Mouse (Mus musculus): ENCODE data around the gene Ccnl1. TPM values are rescaled to one million over a fixed set of nuclear protein-coding genes. Genes with fewer than 3 reads are reported as not detected.

Gene Ccnl1
- polyA plus RNA-seq, 1 experiment from 2014 or later: 64.9 TPM

DNA sequence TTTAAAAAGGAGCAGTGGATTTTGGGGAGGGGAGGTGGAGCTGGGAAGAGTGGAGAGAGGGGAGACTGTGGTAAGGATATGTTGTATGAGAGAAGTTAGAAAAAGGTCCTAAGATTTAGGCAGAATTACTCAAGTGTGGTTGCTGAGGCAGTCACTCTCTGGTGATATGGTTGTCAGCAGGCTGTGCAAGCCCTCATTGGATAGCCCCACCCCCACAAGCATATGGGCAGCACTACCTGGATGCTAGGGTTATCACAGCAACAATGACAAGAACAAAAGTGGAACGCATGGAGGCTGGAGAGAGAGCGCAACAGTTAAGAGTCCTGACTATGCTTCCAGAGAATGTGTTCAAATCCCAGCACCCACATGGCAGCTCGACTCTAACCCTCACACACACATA is 13.3 kb downstream of the Ccnl1 start:
- no peak overlapping the region for H3K4me3 ChIP-seq (ENCODE audit: inconsistent target)
- peaks cover 39% of the 10 kb centered on the region for H3K36me3 ChIP-seq (ENCODE audit: inconsistent target)
- H3K27ac ChIP-seq: no peak overlapping the region
- WGBS (ENCODE audit: missing documents): 97% methylated on average over 3 of the region's 3 CpGs
- peaks cover 39% of the 10 kb centered on the region for H3K79me2 ChIP-seq (ENCODE audit: inconsistent target)

DNA sequence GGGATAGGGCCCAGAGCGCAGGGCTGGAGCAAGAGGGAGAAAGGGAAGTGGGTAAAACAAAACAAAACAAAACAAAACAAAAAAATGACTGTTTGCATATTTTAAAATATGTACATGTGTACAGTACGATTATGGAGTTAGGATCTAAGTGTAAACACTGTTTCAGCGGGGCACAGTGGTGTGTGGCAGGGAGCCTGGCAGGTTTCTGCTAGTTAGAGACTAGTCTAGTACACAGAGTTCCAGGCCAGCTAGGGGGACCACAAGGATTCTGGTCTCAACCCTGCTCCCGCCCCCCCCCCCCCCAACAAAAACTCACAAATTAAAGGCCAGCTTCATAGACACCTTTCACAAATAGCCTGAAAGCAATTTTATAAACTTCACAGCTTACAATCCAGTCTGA is 14.6 kb downstream of the Ccnl1 start:
- no peak overlapping the region for H3K4me3 ChIP-seq (ENCODE audit: inconsistent target)
- H3K79me2 ChIP-seq (ENCODE audit: inconsistent target): peaks cover 26% of the 10 kb centered on the region

DNA sequence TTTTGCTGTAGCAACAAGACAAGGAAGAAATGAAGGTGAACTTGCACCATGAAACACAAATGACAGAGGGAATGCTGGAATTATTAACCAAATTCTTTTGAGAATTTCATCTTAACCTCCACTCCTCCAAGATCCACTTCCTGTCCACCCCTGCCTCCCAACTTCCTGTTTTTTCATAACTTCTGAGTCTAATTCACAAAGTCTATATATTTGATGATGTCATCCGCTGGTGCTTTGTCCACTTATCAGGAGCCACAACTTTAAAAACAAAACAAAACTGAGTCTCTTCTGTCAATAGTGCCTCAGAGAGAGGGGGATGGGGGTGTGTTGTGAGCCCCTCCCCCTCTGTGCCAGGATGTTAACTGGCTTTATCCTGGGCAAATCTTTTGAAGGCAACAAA is 17.0 kb downstream of the Ccnl1 start:
- H3K4me3 ChIP-seq (ENCODE audit: inconsistent target): no peak overlapping the region
- 29% methylated on average over 1 of the region's 1 CpGs for WGBS (ENCODE audit: missing documents)
- peaks cover 2% of the 10 kb centered on the region; the same call in 1 of the 2 replicates for H3K79me2 ChIP-seq (ENCODE audit: inconsistent target)
- H3K36me3 ChIP-seq (ENCODE audit: inconsistent target): peaks cover 17% of the 10 kb centered on the region
- no peak overlapping the region for H3K27ac ChIP-seq

More for the DNA sequence above, 14.6 kb downstream of the Ccnl1 start:
- no peak overlapping the region for H3K27ac ChIP-seq
- WGBS (ENCODE audit: missing documents): 94% methylated on average over 3 of the region's 4 CpGs
- H3K36me3 ChIP-seq (ENCODE audit: inconsistent target): peaks cover 39% of the 10 kb centered on the region

DNA sequence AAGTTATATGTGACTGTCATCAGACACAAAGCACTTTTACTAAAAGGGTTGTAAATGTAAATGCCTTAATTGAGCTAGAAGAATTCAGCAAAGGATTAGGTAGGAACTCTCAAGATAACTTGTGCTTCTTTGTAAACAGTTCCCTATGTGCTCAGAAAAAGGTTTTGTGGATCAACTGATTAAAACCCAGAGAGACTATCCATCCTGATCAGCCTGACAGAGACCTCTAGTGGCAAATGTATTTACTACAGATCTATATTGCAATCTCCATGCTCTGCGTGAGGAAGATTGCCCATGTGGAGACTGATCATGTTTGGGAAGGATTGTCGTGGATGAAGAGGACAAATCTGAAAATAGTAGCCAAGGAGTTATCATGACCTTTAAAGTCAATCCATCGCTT is 19.8 kb downstream of the Ccnl1 start:
- 40% methylated on average over 3 of the region's 3 CpGs for WGBS (ENCODE audit: missing documents)
- Histone ChIP-seq H3K27ac (no peak overlapping the region), H3K36me3 (ENCODE audit: inconsistent target) (no peaks in the 10 kb centered on the region), H3K4me3 (ENCODE audit: inconsistent target) (no peak overlapping the region), H3K79me2 (ENCODE audit: inconsistent target) (no peaks in the 10 kb centered on the region)

DNA sequence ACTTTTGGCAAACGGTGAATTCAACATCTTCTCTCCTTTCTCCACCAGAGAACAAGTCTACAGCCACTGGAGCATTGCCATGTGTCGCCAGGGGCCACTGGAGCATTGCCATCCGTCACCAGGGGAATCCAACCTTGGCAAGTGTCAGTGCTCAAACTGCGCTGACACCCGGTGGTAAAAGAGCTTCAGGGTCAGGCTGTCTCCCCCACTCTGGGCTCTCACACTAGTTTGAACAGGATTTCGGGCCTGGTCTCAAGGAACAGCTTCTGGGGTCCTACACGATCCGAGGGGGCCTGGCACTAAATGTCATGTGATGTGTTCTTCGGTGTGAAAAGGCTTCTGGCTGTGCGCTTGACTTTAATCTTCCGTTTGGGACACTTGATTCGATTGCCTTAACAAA is 21.7 kb downstream of the Ccnl1 start:
- H3K27ac ChIP-seq: no peak overlapping the region
- WGBS (ENCODE audit: missing documents): 85% methylated on average over 12 of the region's 12 CpGs
- H3K4me3 ChIP-seq (ENCODE audit: inconsistent target): no peak overlapping the region
- H3K79me2 ChIP-seq (ENCODE audit: inconsistent target): no peaks in the 10 kb centered on the region
- H3K36me3 ChIP-seq (ENCODE audit: inconsistent target): no peaks in the 10 kb centered on the region

DNA sequence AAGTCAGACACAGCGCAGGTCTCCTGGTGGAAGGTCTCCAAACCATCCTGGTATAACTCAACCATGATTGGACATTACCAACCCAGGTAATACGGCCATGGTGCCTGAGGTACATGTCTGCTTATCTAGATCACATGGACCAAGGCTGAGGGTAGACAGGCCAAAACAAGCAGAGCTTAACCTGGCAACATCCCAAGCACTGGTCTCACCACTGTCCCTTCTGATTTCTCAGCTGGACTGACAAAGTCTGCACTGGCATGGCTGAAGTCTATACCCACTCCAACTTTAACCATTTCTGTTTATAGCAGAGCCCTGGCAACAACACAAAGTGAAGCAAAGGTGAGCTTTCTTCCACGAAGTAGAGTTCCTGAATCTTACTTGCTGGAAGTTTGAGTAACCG is 22.9 kb downstream of the Ccnl1 start:
- WGBS (ENCODE audit: missing documents): 90% methylated on average over 2 of the region's 4 CpGs
- Histone ChIP-seq H3K79me2 (ENCODE audit: inconsistent target) (no peaks in the 10 kb centered on the region), H3K27ac (no peak overlapping the region), H3K36me3 (ENCODE audit: inconsistent target) (no peaks in the 10 kb centered on the region), H3K4me3 (ENCODE audit: inconsistent target) (no peak overlapping the region)

DNA sequence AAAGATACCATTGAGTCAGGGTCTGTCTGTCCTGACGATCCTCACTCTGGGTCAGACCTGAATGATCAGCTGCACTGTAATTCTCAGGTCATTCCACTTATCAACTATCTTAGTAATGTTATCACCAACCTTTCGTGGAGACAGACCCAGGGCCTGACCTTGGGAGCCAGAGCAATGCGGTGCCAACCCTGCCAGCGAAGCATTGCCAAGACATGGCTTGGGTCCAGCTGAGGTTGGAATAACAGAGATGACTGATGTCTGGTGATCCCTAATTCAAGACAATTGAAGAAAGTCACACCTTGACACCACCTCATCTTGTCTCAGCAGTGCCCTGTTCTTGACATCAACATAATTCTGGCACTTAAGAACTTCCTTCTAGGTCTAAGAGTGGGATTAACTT is 24.3 kb downstream of the Ccnl1 start:
- Histone ChIP-seq H3K79me2 (ENCODE audit: inconsistent target) (no peaks in the 10 kb centered on the region), H3K36me3 (ENCODE audit: inconsistent target) (no peaks in the 10 kb centered on the region), H3K4me3 (ENCODE audit: inconsistent target) (no peak overlapping the region), H3K27ac (no peak overlapping the region)
- 91% methylated on average over 4 of the region's 4 CpGs for WGBS (ENCODE audit: missing documents)

DNA sequence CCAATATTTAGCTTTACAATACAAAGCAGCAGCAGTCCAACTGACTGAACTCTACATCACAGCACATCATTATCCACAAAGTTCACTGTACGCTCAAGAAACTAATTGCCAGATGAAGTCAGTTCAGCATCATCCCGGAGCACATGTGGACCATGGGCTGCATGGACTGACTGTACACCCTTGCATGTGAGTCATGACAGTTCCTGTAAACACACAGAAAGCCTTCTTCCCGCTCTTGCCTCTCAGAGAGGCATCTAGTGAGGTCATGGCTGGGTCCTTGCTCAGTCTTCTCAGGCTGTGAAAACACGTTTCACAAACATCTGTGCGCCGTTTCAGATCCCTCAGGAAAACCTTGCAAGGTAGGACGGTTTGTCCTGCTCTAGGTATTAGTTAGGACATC is 26.5 kb downstream of the Ccnl1 start:
- Histone ChIP-seq H3K79me2 (ENCODE audit: inconsistent target) (peaks cover 7% of the 10 kb centered on the region; the same call in 1 of the 2 replicates), H3K4me3 (ENCODE audit: inconsistent target) (no peak overlapping the region)
- 92% methylated on average over 7 of the region's 7 CpGs for WGBS (ENCODE audit: missing documents)

DNA sequence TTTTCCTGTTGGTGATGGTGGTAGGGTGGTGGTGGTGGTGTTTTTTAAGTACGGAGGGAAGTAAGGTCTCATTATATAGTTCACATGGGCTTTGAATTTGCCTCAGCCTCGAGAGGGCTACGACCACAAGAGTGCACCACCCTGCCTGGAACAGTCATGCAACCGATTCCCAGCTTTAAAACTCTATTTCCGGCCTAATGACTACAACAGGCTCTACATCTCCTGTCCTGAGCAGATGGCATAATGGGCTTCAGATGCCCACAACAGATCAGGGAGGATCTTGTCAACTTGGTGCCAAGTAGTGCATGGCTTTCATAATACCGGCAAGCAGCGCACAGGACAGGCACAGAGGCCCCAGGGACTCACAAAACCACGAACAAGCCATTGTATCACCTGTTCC is 27.4 kb downstream of the Ccnl1 start:
- Histone ChIP-seq H3K27ac (no peak overlapping the region), H3K36me3 (ENCODE audit: inconsistent target) (no peaks in the 10 kb centered on the region), H3K4me3 (ENCODE audit: inconsistent target) (no peak overlapping the region), H3K79me2 (ENCODE audit: inconsistent target) (peaks cover 10% of the 10 kb centered on the region; the same call in 1 of the 2 replicates)
- WGBS (ENCODE audit: missing documents): 38% methylated on average over 7 of the region's 8 CpGs

More for the DNA sequence above, 26.5 kb downstream of the Ccnl1 start:
- H3K36me3 ChIP-seq (ENCODE audit: inconsistent target): no peaks in the 10 kb centered on the region
- H3K27ac ChIP-seq: no peak overlapping the region

DNA sequence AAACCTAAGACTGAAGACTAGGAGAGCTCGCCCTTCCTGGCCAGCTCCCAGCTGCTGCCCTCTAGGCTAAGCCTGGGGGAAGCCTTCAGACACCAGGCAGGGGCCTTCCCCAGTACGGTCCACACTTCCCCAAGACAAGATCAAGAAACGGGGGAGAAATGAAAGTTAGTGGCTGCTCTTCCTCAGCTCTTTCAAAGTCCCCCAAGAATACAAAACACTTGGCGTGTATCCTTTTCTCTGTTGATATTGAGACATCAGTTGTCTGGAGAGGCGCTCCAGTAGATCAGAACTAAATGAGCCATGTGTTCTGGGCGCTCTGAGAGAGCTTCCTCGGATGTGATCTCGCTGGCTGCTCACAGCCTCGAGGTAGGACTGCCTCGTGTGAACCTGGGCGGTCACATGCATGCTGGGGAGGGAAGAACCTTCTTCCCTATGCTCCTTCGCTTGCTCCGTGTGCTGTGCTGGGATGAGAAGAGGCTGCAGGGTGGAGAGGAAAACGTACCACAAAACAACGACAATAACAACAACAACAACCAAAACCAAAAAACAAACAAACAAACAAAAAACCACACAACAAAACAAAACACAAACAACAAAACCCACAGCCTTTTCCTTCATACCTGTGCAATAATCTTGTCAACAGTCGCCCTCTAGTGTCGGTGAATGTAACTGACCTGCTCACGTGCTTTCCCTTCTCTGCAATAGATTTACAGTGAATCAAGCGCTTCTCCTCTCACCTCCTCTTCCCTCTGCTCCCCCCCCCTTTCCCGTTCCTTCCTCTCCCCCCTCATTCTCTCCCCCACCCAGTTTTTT is 28.0 kb downstream of the Ccnl1 start:
- 27% methylated on average over 20 of the region's 20 CpGs for WGBS (ENCODE audit: missing documents)
- H3K27ac ChIP-seq: peak overlapping the region; percentile 85
- H3K79me2 ChIP-seq (ENCODE audit: inconsistent target): peaks cover 10% of the 10 kb centered on the region; the same call in 1 of the 2 replicates
- no peaks in the 10 kb centered on the region for H3K36me3 ChIP-seq (ENCODE audit: inconsistent target)
- no peak overlapping the region for H3K4me3 ChIP-seq (ENCODE audit: inconsistent target)

DNA sequence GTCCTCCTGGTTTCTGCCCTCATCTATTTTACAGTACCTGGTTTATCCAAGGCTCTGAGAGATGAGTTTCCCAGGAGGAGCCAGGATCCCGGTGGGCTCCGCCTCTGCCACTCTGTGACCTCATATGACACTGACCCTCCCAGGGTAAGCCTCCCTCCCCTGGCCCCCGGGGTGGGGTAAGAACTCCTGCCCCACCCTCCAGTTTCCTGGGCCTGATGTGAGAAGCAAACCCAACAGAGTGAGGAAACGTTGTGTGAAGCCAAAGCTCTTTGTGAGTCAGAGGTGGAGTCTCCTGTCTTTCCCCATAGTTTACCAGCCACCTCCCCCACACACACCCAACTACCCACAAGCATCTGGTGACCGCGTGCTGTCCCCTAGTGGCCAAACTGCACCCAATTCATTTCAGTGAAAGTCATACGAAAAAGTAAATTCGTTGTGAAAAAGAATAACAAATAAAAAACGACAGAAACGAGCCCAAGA is 28.7 kb downstream of the Ccnl1 start:
- H3K79me2 ChIP-seq (ENCODE audit: inconsistent target): peaks cover 10% of the 10 kb centered on the region; the same call in 1 of the 2 replicates
- WGBS (ENCODE audit: missing documents): 11% methylated on average over 10 of the region's 10 CpGs
- H3K36me3 ChIP-seq (ENCODE audit: inconsistent target): no peaks in the 10 kb centered on the region
- H3K4me3 ChIP-seq (ENCODE audit: inconsistent target): no peak overlapping the region
- H3K27ac ChIP-seq: peak overlapping the region; percentile 85

DNA sequence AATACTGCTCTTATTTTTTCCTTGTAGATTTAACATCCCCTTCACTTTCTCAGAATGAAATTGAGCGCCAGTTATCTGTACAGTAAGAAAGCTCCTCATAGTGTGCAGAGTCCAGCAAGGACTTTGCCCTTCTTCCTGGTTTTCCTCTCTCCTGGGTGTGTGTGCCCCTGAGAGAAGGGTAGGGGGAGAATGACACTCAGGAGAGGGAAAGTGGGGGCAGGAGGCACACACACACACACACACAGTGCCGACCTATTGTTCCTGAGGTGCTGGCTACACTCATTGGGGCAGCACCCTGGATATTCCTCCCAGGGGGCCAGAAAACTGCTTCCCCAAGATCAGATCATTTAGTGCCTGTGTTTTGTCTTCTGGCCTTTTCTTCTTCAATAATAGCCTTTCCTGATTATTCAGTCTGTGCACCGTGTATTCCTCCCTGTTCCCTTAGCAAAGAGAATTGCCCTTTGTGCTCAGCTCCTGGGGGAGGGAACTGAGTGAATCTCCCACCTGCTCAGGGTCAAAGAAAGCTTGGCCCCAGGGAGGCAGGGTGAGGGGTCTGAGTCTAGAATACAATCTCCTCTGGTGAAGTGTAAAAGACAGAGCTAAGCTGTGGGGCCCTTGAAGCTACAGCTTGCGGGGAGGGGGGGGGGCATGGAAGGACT is 29.3 kb downstream of the Ccnl1 start:
- 83% methylated on average over 4 of the region's 4 CpGs for WGBS (ENCODE audit: missing documents)
- Histone ChIP-seq H3K36me3 (ENCODE audit: inconsistent target) (no peaks in the 10 kb centered on the region), H3K79me2 (ENCODE audit: inconsistent target) (peaks cover 10% of the 10 kb centered on the region; the same call in 1 of the 2 replicates), H3K27ac (peak overlapping the region; percentile 85), H3K4me3 (ENCODE audit: inconsistent target) (no peak overlapping the region)

DNA sequence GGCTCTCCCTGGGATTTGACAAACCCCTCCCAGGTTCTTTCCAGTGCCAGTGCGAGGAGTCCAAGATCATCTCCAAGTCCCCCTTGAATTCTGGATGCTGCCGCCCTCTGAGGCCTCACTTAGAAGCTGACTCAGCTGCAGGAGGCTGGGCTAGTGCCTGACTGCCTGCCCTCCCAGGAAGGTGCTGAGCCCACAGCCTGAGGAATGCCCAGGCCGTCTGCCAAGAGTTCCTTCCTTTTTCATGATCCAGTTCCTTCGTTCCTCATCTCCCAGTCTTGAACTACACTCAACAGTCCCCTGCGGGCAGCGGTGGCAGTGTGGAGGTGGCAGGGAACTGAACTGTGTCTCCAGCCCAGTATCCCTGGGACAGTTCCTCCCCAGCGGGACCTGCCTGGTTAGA is 30.4 kb downstream of the Ccnl1 start:
- peaks cover 10% of the 10 kb centered on the region; the same call in 1 of the 2 replicates for H3K79me2 ChIP-seq (ENCODE audit: inconsistent target)
- WGBS (ENCODE audit: missing documents): 43% methylated on average over 7 of the region's 7 CpGs
- peak overlapping the region; percentile 18; the same call in 1 of the 2 replicates for H3K4me3 ChIP-seq (ENCODE audit: inconsistent target)
- no peaks in the 10 kb centered on the region for H3K36me3 ChIP-seq (ENCODE audit: inconsistent target)
- H3K27ac ChIP-seq: peak overlapping the region; percentile 85

DNA sequence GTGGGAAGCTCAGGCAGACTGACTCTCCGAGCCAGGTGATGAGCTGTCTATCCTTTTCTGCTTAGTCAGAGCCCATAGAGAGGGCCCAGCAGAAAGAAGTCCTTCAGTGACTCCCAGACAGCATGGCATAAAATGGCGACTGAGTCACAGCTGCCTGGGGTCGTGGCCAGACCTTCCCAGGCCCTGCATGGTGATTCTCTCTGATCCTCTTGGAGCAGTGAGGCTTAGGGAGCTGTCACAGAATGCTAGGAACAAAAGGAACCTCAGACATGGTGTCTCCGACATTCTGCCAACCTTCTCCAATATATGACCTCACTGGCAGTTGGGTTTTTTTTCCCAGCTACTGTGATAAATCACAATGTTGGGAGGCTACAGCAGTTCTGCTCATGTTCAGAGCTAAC is 30.9 kb downstream of the Ccnl1 start:
- Histone ChIP-seq H3K27ac (peak overlapping the region; percentile 85), H3K4me3 (ENCODE audit: inconsistent target) (peak overlapping the region; percentile 18; the same call in 1 of the 2 replicates), H3K79me2 (ENCODE audit: inconsistent target) (peaks cover 10% of the 10 kb centered on the region; the same call in 1 of the 2 replicates), H3K36me3 (ENCODE audit: inconsistent target) (no peaks in the 10 kb centered on the region)
- WGBS (ENCODE audit: missing documents): 83% methylated on average over 4 of the region's 4 CpGs

DNA sequence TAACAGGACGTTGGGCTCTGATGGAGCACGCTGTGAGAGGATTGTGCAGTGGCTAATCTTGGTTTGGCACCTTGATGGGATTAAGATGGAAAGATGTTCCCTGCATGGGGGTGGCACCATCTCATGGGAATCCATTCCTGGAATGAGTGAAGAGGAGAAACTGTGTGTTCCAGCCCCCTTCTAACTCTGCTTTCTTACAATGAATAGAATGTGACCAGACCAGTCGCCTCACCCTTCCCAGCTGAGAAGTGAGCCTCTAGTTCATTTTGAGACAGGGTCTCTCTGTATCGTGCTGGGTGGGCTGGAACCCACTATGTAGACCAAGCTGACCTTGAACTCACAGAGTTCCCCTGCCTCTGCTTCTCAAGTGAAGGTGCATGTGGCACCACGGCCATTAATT is 31.6 kb downstream of the Ccnl1 start:
- no peaks in the 10 kb centered on the region for H3K36me3 ChIP-seq (ENCODE audit: inconsistent target)

More for the DNA sequence above, 31.6 kb downstream of the Ccnl1 start:
- peak overlapping the region; percentile 85; the same call in 1 of the 2 replicates for H3K27ac ChIP-seq
- 100% methylated on average over 5 of the region's 5 CpGs for WGBS (ENCODE audit: missing documents)
- H3K79me2 ChIP-seq (ENCODE audit: inconsistent target): peaks cover 10% of the 10 kb centered on the region; the same call in 1 of the 2 replicates
- no peak overlapping the region for H3K4me3 ChIP-seq (ENCODE audit: inconsistent target)
